Mouse (Mus musculus) gastrocnemius, adult 2 months (tissue): ENCODE measurements around the gene Zmat3. TPM values are rescaled to one million over a fixed set of nuclear protein-coding genes. Genes with fewer than 3 reads are reported as not detected.

Source experiments
- DNase-seq: peaks from one replicate; pipeline ENCODE4 v3.0.0; 2022
- H3K27ac ChIP-seq: fragments of 200-600 bp; 2 replicates; pipeline ENCODE4 v1.8.1; 2022; ENCODE audit warnings: mild to moderate bottlenecking
- H3K4me3 ChIP-seq: fragments of 200-600 bp; 2 replicates; pipeline ENCODE4 v1.8.1; 2022; ENCODE audit warnings: mild to moderate bottlenecking, moderate library complexity
- CTCF ChIP-seq: fragments of 200-600 bp; IDR thresholded peaks from 2 replicates; pipeline ENCODE4 v1.8.1; 2022; ENCODE audit warnings: antibody characterized with exemption, mild to moderate bottlenecking, moderate library complexity
- intact Hi-C: fragments of 180-260 bp; cut with DNase I; formaldehyde crosslinking; loops from one replicate; pipeline ENCODE4 v1.15.1; 2025
- total RNA-seq, 2 experiments: library from RNA; stranded (reverse); gene quantifications; 2 replicates each; pipeline ENCODE4 v1.2.3; 2021

Gene Zmat3
- total RNA-seq, 2 experiments from 2014 or later, result 6.3 to 9.3 TPM

- peak within 1 kb of the TSS; percentile 91 for H3K27ac ChIP-seq
- peak; percentile 73 for DNase-seq
- intact Hi-C loops, result loop anchor here (5.0 kb wide), 1 partner anchor 115 kb away; the partner anchor contains the start of gene Zfp639
- TF ChIP-seq CTCF, result no peak
- H3K4me3 ChIP-seq, result peak within 1 kb of the TSS; percentile 96
These were observed 31.8 kb upstream of the Zmat3 start, which contains the start of gene Pik3ca for GRCm38 (mm10) chr3:32397461-32398174. Gene Pik3ca (plus strand): TSS chr3:32397671.

- TF ChIP-seq CTCF, result no peak
- intact Hi-C loops, result loop anchor here (5.0 kb wide), 1 partner anchor 115 kb away; the partner anchor contains the start of gene Zfp639
- peak overlapping the region; percentile 96 for H3K4me3 ChIP-seq
- peak; percentile 98 for DNase-seq
- H3K27ac ChIP-seq, result peak overlapping the region; percentile 91
These were observed 31.1 kb upstream of the Zmat3 start for GRCm38 (mm10) chr3:32396794-32397460.

GRCm38 (mm10) chr3:32395771-32396551 is 30.1 kb upstream of the Zmat3 start:
- peak; percentile 9; the same call in 1 of the 2 replicates for TF ChIP-seq CTCF
- Histone ChIP-seq H3K27ac (peak overlapping the region; percentile 91), H3K4me3 (peak overlapping the region; percentile 96)
- intact Hi-C loops, result loop anchor here (5.0 kb wide), 1 partner anchor 116 kb away; the partner anchor contains the start of gene Zfp639
- DNase-seq, result peak; percentile 46

GRCm38 (mm10) chr3:32393986-32394385 is 28.2 kb upstream of the Zmat3 start:
- DNase-seq, result no peak
- no peak overlapping the region for H3K4me3 ChIP-seq
- peak overlapping the region; percentile 48; the same call in 1 of the 2 replicates for H3K27ac ChIP-seq
- TF ChIP-seq CTCF, result no peak
- intact Hi-C loops, result no loop called here

GRCm38 (mm10) chr3:32392841-32393240 is 27.0 kb upstream of the Zmat3 start:
- Histone ChIP-seq H3K27ac (no peak overlapping the region), H3K4me3 (no peak overlapping the region)
- no peak for TF ChIP-seq CTCF
- no peak for DNase-seq
- intact Hi-C loops, result no loop called here

- TF ChIP-seq CTCF, result no peak
- Histone ChIP-seq H3K27ac (no peak overlapping the region), H3K4me3 (no peak overlapping the region)
- intact Hi-C loops, result no loop called here
- DNase-seq, result no peak
These were observed 15.7 kb upstream of the Zmat3 start for GRCm38 (mm10) chr3:32381556-32381955.

- H3K4me3 ChIP-seq, result no peak overlapping the region
- intact Hi-C loops, result no loop called here
- DNase-seq, result no peak
- no peak overlapping the region for H3K27ac ChIP-seq
- TF ChIP-seq CTCF, result peak; percentile 57
These were observed 14.1 kb upstream of the Zmat3 start for GRCm38 (mm10) chr3:32379891-32380290.

- DNase-seq, result no peak
- H3K27ac ChIP-seq, result no peak overlapping the region
- no peak overlapping the region for H3K4me3 ChIP-seq
- no peak for TF ChIP-seq CTCF
- intact Hi-C loops, result no loop called here
These were observed 7.4 kb upstream of the Zmat3 start for GRCm38 (mm10) chr3:32373236-32373635.

GRCm38 (mm10) chr3:32372470-32372869 is 6.7 kb upstream of the Zmat3 start:
- intact Hi-C loops, result no loop called here
- Histone ChIP-seq H3K4me3 (no peak overlapping the region), H3K27ac (no peak overlapping the region)
- TF ChIP-seq CTCF, result no peak
- no peak for DNase-seq

- intact Hi-C loops, result no loop called here
- TF ChIP-seq CTCF, result no peak
- H3K4me3 ChIP-seq, result no peak overlapping the region
- no peak overlapping the region for H3K27ac ChIP-seq
- DNase-seq, result no peak
These were observed 6.1 kb upstream of the Zmat3 start for GRCm38 (mm10) chr3:32371957-32372356.

- Histone ChIP-seq H3K27ac (no peak overlapping the region), H3K4me3 (no peak overlapping the region)
- DNase-seq, result no peak
- no peak for TF ChIP-seq CTCF
- intact Hi-C loops, result no loop called here
These were observed 1.7 kb upstream of the Zmat3 start for GRCm38 (mm10) chr3:32367516-32367915.

- H3K27ac ChIP-seq, result peak overlapping the region; percentile 91
- TF ChIP-seq CTCF, result no peak
- DNase-seq, result peak; percentile 26
- intact Hi-C loops, result no loop called here
- peak overlapping the region; percentile 72 for H3K4me3 ChIP-seq
These were observed 476 bp upstream of the Zmat3 start for GRCm38 (mm10) chr3:32366246-32366734.
